Mouse (Mus musculus) heart, adult 2 months (tissue): ENCODE measurements at regions not wholly inside any gene's neighbourhood (a gene's known extent, or its start where the extent isn't known, plus 50 kb on each side); places are given as distances from the start of the nearest gene placed in this dataset.

Experiments
- CTCF ChIP-seq: fragments of 200-600 bp; IDR thresholded peaks from 2 replicates; pipeline ENCODE4 v1.8.1; 2022; ENCODE audit warnings: antibody characterized with exemption, mild to moderate bottlenecking, moderate library complexity
- EP300 ChIP-seq: fragments of 200-500 bp; IDR thresholded peaks from 2 replicates; pipeline ENCODE4 v1.6.1; 2011; ENCODE audit warnings: low read depth, low read length, control low read depth; ENCODE audit not compliant: insufficient read depth

GRCm38 (mm10) chr3:148112204-148112603 lies 878.2 kb downstream of the Adgrl2 start:
- TF ChIP-seq CTCF, result no peak
- no peak for TF ChIP-seq EP300
